Mouse (Mus musculus) regulatory T cell (primary cell): Measurements from ENCODE around the gene C330007P06Rik.
"Not testable (repeated sequence)": the region's sequence is repeated elsewhere in the genome, so short reads cannot be mapped to it uniquely, and the experiment has no call there.

Experiments used
- in situ Hi-C: fragments of 300-600 bp; cut with MboI, MseI; formaldehyde crosslinking; loops from one replicate; pipeline ENCODE4 v1.15.1; 2025; ENCODE audit warnings: high pct_unique_total_duplicates

Gene C330007P06Rik

GRCm38 (mm10) chrX:36873765-36874164 is at the start of gene C330007P06Rik, which contains the start of gene Ube2a:
TSS of gene C330007P06Rik (minus strand) at chrX:36874111.
TSS of gene Ube2a (plus strand) at chrX:36873900.
- in situ Hi-C loops = no loop called here

GRCm38 (mm10) chrX:36921346-36921745 is 47.4 kb upstream of the C330007P06Rik start:
- in situ Hi-C loops = no loop called here

DNA sequence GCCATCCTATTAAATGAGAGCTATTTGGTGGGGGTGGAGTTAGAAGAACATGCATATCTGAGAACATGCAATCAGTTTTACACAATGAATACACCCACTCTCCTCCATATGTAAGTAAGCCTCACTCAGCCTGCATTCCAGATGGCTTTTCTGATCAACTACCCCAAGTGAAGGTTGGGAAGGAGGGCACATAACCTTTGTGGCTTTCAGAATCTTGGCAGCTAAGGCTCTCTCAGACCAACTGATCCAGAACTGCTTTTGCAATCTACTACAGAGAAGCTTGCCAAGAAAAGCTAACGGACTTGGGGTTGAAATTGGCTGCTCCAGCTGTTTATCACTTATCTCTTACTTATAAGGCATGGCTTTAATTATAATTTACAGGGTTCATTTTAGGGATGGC is 43.8 kb upstream of the C330007P06Rik start:
- in situ Hi-C loops = no loop called here

- in situ Hi-C loops = no loop called here
Observed at GRCm38 (mm10) chrX:36911343-36911742, 37.4 kb upstream of the C330007P06Rik start.

GRCm38 (mm10) chrX:36906539-36906938 is 32.6 kb upstream of the C330007P06Rik start:
- in situ Hi-C loops = no loop called here

GRCm38 (mm10) chrX:36903115-36903768 is 29.3 kb upstream of the C330007P06Rik start:
- in situ Hi-C loops = no loop called here

GRCm38 (mm10) chrX:36902321-36903114 is 28.6 kb upstream of the C330007P06Rik start, which contains the start of gene Nkrf:
TSS of gene Nkrf (minus strand) at chrX:36902899.
- in situ Hi-C loops = no loop called here

DNA sequence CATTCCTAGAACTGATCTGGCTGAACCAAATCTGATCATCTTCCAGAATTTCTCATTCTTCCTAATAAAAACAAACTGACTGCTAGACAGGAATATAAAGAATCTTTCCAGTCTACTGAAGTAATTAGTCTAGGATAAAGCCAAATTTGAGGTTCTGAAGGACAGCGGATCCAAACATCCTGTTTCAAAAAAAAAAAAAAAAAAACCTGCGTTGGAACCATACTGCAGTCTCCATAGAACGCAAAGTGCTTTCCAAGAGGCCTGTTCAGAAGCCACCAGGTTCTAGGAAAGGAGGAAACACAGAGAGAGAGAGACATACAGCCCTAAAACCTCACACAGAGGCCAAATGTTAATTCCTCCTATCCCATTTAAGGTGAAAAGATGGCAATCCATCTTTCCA is 27.7 kb upstream of the C330007P06Rik start:
- in situ Hi-C loops = no loop called here

- in situ Hi-C loops = not testable (repeated sequence)
Observed at GRCm38 (mm10) chrX:36898931-36899330, 25.0 kb upstream of the C330007P06Rik start.

DNA sequence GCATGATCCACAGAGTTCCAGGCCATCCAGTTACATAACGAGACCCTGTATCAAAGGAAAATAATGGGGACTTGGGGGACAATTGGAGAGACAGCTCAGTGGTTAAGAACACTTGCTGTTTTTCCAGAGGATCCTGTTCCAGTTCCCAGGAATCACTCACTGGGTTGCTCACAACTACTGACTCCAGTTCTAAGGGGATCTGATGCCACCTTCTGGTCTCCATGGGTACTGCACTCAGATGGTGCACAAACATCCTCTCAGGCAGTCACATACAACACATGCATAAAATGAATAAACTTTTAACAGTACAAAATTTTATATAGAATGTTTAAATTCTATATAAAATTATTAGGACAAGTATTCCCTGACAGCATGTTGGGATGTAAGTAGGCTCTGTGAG is 10.8 kb upstream of the C330007P06Rik start:
- in situ Hi-C loops = no loop called here

DNA sequence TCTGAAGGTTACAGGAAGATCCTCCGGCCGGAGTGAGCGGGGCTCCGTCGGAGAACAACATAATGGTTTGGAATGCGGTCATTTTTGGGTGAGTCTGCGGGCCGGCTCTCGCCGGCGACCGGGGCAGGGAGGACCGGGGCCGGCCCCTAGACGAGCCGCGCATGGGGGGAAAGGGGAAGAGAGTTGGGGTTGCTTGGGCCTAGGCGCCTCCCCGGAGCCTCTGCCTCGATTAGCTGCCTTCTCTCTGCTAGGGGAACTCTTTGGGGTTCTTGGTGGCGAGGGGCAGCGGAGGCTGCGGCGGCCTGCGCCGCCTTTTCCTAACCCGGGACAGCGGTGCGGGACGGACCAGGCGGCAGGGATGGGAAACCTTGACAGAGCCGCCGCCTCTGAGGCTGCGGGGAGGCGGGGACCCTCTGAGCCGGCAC is 805 bp upstream of the C330007P06Rik start:
- in situ Hi-C loops = no loop called here

- in situ Hi-C loops = no loop called here
Observed at GRCm38 (mm10) chrX:36874178-36874696, 326 bp upstream of the C330007P06Rik start.

DNA sequence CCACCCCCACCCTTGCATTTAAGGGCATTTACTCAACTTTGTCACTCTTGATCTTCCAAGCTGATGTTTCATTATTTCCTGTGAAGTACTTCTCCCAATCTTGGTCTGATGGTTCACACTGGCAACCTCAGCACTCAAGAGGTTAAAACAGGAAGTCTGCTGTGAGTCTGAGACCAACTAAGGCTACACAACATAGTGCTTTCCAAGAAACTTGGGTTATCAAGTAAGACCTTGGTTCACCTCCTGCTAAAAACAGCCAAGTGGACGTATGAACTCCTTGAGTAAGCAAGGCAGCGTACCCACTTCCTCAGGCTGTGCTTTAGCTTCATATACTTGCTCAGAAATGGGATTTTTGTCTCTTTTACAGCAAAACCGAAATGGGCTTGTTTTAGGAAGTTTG is 3.5 kb downstream of the C330007P06Rik start:
- in situ Hi-C loops = no loop called here

DNA sequence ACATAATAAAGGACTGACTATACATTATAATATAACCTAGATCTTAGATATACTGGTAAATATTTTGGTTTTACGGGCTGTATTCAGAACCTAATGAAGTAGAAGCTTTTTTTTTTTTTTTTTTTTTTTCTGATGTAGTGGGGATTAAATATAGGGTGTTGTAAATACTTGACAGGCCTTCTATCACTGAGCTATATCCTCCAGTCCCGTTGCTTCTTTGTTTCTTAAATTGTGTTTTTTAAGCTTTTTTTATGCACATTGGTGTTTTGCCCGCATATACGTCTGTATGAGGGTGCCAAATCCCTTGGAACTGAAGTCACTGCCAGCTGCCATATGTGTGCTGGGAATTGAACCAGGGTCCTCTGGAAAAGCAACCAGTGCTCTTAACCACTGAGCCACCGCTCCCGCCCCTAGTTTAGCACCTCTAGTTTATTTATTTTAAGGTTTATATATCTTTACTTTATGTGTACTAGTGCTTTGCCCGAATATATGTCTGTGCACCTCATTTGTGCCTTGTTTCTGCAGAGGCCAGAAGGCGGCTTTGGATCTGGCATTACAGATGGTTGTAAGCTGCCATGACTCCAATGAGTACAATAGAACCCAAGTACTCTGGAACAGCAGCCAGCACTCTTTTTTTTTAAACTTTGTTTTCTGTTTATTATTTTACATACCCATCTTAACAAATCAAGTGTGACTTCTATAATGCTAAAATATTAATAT is 9.1 kb downstream of the C330007P06Rik start:
- in situ Hi-C loops = no loop called here

GRCm38 (mm10) chrX:36863766-36864608 is 9.9 kb downstream of the C330007P06Rik start:
- in situ Hi-C loops = no loop called here

GRCm38 (mm10) chrX:36852631-36853030 is 21.3 kb downstream of the C330007P06Rik start:
- in situ Hi-C loops = no loop called here

DNA sequence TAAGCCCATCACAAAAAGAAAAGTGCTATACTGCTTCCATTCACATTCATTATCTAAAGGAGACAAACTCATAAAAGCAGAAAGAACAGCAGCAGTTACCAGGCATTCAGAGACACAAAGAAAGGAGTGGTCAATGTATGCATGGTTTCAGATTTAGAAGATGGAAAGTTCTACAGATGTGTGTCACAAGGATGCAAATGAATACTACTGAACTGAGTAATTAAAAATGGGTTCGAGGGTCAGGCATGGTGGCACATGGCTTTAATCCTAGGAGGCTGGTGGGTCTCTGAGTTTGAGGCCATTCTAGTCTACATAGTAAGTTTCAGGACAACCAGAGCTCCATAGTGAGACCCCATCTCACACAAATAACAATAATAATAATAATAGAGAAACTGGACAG is 26.8 kb downstream of the C330007P06Rik start:
- in situ Hi-C loops = no loop called here

- in situ Hi-C loops = no loop called here
Observed at GRCm38 (mm10) chrX:36843346-36843990, 30.4 kb downstream of the C330007P06Rik start.

DNA sequence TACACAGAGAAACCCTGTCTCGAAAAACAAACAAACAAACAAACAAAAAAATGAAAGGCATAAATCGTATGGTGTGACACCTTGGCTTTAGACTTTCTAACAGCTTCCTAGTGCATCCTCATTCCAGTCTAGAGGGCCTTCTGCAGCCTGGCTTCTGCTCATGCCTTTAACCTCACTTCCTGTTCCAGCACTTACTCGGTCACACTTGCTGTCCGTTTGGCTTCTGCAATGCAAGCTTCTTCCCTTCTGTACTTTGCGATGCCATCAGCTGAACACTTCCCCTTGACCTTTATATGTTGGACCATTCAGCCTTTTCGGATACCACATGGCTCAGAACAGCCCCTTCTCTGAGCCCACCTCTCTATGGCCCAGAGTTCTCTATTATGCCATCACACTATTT is 32.2 kb downstream of the C330007P06Rik start:
- in situ Hi-C loops = no loop called here

DNA sequence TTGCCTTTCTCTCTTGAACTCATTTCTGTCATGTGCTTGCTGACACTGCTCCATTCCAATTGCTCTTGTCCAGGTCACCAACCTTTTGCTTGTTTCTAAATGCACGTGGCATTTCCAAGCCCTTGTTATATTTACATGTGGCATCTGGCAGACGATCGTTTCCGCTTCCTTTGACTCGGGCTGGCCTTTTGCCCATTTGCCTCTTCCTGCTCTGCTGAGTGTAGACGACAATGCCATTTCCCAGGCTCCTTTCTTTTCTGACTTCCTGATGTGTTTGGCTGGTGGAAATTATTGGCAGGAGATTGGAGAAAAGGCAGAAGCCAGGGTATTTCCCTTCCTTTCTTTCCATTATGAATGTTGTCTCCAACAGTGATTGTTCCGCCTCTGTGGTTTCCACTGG is 34.5 kb downstream of the C330007P06Rik start:
- in situ Hi-C loops = no loop called here
